Mouse (Mus musculus): Measurements from ENCODE around the gene Aqp1.

Aqp1 gene

GRCm38 (mm10) chr6:55356017-55356703, 19.9 kb downstream of the Aqp1 start:
- no peak for DNase-seq (ENCODE audit: extremely low read depth, low read depth, low spot score)

GRCm38 (mm10) chr6:55356976-55357635, 20.9 kb downstream of the Aqp1 start:
- DNase-seq (ENCODE audit: extremely low read depth, low read depth, low spot score), result no peak

- DNase-seq (ENCODE audit: extremely low read depth, low read depth, low spot score), result no peak
These were observed 21.4 kb downstream of the Aqp1 start for GRCm38 (mm10) chr6:55357636-55358031.

- DNase-seq (ENCODE audit: extremely low read depth, low read depth, low spot score), result no peak
These were observed 22.5 kb downstream of the Aqp1 start for GRCm38 (mm10) chr6:55358731-55359143.

GRCm38 (mm10) chr6:55362663-55363062, 26.4 kb downstream of the Aqp1 start:
- DNase-seq (ENCODE audit: extremely low read depth, low read depth, low spot score), result no peak

- DNase-seq (ENCODE audit: extremely low read depth, low read depth, low spot score), result no peak
These were observed 30.9 kb downstream of the Aqp1 start for GRCm38 (mm10) chr6:55367126-55367525.

GRCm38 (mm10) chr6:55370831-55371230, 34.6 kb downstream of the Aqp1 start:
- DNase-seq (ENCODE audit: extremely low read depth, low read depth, low spot score), result no peak

- no peak for DNase-seq (ENCODE audit: extremely low read depth, low read depth, low spot score)
These were observed 39.8 kb downstream of the Aqp1 start, which contains the start of gene Ghrhr for GRCm38 (mm10) chr6:55376076-55376475. Gene Ghrhr (plus strand): TSS chr6:55376295.

- DNase-seq (ENCODE audit: extremely low read depth, low read depth, low spot score), result no peak
These were observed 40.3 kb downstream of the Aqp1 start for GRCm38 (mm10) chr6:55376511-55376910.

- DNase-seq (ENCODE audit: extremely low read depth, low read depth, low spot score), result no peak
These were observed 41.2 kb downstream of the Aqp1 start for GRCm38 (mm10) chr6:55377461-55377860.

GRCm38 (mm10) chr6:55379641-55380335, 43.6 kb downstream of the Aqp1 start:
- no peak for DNase-seq (ENCODE audit: extremely low read depth, low read depth, low spot score)

GRCm38 (mm10) chr6:55381966-55382365, 45.7 kb downstream of the Aqp1 start:
- no peak for DNase-seq (ENCODE audit: extremely low read depth, low read depth, low spot score)

GRCm38 (mm10) chr6:55383897-55384296, 47.7 kb downstream of the Aqp1 start:
- no peak for DNase-seq (ENCODE audit: extremely low read depth, low read depth, low spot score)

GRCm38 (mm10) chr6:55384356-55384951, 48.2 kb downstream of the Aqp1 start:
- no peak for DNase-seq (ENCODE audit: extremely low read depth, low read depth, low spot score)

- DNase-seq (ENCODE audit: extremely low read depth, low read depth, low spot score), result no peak
These were observed 52.4 kb downstream of the Aqp1 start for GRCm38 (mm10) chr6:55388546-55389169.

GRCm38 (mm10) chr6:55389321-55389720, 53.1 kb downstream of the Aqp1 start:
- no peak for DNase-seq (ENCODE audit: extremely low read depth, low read depth, low spot score)

GRCm38 (mm10) chr6:55391814-55392213, 55.6 kb downstream of the Aqp1 start:
- DNase-seq (ENCODE audit: extremely low read depth, low read depth, low spot score), result no peak

GRCm38 (mm10) chr6:55392453-55392852, 56.2 kb downstream of the Aqp1 start:
- DNase-seq (ENCODE audit: extremely low read depth, low read depth, low spot score), result no peak

GRCm38 (mm10) chr6:55394854-55395253, 58.6 kb downstream of the Aqp1 start:
- DNase-seq (ENCODE audit: extremely low read depth, low read depth, low spot score), result no peak

- DNase-seq (ENCODE audit: extremely low read depth, low read depth, low spot score), result no peak
These were observed 59.9 kb downstream of the Aqp1 start for GRCm38 (mm10) chr6:55396176-55396575.

- DNase-seq (ENCODE audit: extremely low read depth, low read depth, low spot score), result no peak
These were observed 60.4 kb downstream of the Aqp1 start for GRCm38 (mm10) chr6:55396622-55397041.

Measured in fat pad, adult 2 months (tissue).